Mouse (Mus musculus): ENCODE results near the gene Nup88. TPM values are rescaled to one million over a fixed set of nuclear protein-coding genes. Genes with fewer than 3 reads are reported as not detected.
"Not testable (repeated sequence)": the region's sequence is repeated elsewhere in the genome, so short reads cannot be mapped to it uniquely, and the experiment has no call there.

Nup88 gene
- total RNA-seq, 2 experiments from 2014 or later = 56.0 to 60.3 TPM

DNA sequence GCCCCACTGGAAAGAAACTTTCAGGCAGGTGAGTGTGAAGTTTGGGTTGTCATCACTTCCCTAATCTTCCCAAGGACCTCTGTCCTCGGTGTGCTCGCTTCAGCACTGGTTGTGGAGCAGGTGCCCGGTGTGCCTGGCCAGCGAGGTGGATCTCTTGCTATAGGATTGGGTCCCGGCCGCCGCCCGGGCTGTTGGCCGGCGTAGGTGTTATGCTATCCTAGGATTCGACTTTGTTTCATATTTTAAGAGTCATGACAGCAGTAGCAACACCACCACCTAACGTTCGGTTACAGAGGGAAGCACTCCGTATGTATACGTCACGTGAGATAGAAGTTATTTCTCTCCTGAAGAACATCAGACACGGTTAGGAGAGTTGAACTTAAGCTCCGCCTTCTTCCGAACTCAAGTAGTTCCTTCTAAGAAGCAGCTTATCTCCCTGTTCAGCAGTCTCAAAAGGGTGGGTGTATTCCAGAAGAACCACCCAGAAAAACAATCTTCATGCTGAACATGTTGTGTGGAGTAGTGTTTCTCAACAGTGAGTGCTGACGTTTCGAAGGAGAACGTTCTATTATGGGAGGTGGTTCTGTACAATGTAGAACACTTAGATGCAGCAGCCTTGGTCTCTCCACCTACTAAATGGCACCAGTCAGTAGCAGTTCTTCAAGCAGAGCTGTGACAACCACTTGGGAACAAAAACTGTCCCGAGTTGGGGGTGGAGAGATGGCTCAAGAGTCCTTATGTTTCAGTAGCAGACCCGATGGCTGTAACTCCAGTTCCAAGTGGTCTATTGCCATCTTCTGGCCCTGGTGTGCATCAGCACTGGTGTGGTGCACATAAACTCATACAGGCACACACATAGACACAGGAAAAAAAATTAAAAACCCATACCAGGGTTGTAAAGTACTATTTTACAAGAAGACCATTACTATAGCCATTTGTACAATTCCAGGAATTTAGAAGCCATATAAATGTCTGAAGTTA, 1.1 kb upstream of the Nup88 start:
- no peak for DNase-seq

DNA sequence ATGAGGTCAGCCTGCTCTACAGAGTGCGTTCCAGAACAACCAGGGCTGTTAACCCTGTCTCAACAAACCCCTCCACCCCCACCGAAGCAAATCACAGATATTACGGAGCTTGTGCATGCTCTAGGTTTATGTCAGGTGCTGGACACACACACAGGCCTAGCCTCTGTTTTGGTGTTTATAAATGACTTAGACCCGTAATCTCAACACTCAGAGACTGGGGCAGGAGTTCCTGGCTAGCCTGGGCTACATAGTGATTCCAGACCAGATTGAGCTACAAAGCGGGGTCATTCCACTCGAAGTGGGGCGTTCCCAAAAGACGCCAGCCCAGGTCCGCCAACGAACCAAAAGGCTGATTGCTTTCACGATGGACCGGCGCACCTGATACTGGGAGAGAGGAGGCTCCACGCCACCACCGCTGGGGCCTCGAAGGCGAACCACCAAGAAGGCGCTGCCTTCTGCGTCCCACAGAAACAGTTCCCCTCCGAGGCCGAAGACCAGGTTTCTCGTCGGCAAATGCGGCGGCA, 440 bp downstream of the Nup88 start:
- DNase-seq = peak in 1 of 2 experiments; percentile 45

DNA sequence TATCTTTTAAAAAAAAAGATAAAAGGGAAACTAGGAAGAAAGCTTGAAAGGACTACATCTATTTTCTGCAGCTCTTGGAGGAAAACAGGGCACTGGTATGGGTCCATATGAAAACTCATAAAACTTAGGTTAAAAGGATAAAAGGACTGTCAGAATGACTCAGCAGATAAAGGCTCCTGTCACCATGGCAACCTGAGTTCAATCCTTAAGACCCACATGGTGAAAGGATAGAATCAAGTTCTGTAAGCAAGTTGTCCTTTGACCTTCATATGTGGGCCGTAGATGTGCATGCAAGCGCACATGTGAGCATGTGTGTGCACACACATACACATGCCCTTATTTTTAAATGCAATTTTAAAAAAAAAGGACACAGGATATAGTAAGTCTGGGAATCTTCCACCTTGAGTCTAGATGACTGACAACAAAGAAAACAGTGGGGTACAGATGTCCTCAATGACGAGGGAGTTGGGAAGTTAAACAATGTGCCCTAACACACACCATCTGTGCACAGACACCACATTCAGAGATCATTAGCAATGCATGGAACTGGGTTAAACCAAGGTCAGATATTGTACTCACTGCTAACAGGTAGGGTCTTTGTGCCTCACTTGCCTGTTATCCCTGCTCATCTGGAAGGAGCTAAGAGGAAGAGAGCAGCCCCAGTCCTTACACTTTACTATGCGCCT, 5.4 kb downstream of the Nup88 start:
- peak in 1 of 2 experiments; percentile 20 for DNase-seq

DNA sequence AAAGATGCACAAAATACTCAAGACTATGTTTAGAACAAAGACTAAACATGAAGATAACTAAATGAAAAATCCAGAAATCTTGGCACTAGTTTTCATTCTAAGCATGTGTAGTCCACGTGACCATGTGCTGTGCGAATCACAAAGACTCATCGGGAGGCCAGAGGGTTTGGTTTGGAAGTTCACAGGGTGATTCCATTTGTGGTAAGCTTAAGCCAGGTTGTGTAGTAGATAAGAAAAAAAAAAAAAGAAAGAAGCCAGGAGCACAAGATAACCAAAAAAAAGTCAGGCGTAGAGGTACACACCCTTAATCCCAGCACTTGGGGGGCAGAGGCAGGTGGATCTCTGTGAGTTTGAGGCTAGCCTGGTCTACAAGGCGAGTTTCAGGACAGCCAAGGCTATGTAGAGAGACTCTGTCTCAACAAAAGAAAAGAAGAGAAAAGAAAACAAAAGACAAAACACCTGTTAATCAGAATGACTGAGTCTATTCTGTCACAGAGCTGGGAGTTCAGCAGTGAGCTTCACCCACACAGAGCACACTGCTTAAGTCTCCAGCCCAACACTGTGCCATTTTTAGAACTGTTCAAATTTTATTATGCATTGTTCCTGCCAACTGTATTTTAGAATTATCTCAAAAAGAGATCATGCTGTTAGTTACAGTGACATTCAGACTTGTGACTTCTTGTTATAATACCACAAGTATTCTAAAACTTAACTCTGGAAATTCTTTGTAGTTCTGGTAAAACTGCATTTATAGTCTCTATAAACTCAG, 8.8 kb downstream of the Nup88 start:
- DNase-seq = no peak

DNA sequence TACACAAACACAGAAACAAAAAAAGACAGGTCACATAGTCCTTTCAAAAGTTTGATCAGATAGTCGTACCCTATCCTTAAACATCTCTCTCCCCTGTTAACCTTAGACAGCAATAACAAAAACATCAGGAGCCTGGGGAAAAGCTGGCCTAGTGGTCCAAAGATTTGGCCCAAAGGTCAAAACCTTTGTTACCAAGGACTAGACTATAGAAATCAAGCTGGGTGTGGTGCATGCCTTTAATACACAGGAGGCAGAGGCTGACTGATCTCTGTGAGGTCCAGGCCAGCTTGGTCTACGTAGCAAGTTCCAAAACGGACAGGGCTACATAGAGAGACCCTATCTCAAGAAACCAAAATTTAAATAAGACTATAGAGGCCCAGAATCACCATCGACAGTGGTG, 15.1 kb downstream of the Nup88 start:
- no peak for DNase-seq

DNA sequence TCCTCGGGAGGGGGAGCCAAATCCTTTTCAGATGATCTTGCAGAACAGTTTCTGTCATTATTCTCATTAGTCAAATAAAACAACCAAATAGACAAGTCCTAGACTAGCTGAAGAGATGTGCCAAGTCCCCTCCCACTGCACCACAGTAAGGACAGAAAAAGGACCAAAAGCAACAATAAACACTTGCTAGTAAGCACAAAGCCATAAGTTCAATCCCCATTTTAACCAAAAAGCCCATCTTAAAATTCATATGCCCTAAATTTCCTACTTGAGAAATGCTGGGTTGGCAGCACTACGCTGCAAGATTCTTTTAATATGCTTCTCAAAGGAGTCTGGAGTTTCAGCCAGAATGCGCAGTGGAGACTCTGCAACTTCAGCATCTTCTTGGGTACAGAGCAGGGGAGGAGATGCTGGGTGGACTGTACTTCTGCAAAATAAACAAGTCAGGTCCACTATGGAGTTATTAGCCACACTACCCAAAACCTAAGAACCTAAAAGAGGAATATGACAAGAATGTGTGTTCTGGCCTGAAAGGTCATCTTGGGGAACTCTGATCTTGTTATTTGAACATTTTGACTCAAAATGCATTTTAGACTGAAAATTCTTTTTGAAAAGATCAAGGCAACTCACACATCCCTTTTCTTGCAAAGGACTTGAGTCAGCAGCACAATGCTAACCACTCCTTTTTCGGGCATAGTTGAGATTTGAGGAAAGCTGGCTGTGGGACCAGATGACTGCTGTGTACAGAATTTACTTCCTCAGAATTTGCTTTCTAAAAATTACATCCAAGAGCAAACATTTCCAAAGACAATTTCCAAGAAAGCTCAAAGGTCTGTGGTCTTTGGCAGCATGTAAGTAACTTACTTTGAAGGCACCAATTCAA, 24.6 kb downstream of the Nup88 start:
- DNase-seq = peak; percentile 20 to 25

DNA sequence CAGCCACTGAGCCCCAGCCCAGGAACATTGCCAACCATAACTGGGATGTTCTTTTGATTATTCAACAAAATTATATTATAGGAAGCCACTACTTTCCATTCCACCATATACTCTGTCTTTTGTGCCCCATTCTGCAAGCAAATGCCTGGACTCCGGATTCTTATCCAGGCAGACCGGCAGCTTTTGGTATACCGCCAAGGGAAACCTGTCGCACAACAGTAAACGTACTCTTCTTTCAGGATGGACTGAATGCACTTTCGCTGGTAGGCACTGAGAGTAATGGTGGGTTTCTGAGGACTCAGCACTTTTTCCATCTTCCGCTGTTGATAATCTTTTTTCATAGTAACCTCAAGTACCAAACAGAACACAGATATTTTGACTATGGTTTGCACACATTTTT, 26.1 kb downstream of the Nup88 start:
- no peak for DNase-seq

DNA sequence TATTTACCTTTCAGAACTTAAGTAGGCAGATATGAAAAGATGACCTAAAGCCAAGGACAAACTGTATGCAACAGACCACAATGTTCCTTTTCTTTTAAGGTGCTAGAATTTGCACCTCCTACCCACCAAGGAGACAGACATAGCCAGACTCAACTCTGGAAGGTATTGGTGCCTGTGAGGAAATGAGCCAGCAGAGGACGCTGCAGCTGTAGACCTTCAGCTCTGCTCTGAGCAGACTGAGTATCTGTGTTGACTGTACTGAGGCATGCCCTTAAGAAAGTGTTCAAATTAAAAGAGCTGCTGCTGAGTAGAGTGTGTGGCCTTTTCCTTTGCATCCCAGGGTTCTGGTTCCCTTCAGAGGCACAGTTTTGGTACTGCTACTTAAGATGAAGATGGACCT, 27.2 kb downstream of the Nup88 start:
- no peak for DNase-seq

DNA sequence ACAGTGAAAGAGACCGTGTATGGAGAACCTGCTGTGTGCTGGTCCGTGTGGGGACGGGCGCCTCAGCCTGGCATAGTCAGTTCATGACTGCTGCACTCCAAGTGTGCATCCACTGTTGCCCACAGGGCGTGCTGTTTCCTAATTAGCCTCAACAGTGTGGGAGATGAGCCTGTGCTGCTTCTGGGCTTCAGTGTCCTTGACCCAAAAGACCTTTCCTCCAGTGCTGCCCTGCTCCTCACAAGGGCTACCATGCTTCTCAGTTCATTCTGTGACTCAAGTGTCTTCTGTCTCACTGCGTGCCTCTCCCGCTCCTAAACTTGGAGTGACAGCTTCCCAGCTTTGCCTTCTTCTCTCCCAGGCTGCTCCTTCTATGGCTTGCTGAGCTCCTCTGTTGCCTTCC, 34.5 kb downstream of the Nup88 start:
- DNase-seq = peak; percentile 26 to 43

DNA sequence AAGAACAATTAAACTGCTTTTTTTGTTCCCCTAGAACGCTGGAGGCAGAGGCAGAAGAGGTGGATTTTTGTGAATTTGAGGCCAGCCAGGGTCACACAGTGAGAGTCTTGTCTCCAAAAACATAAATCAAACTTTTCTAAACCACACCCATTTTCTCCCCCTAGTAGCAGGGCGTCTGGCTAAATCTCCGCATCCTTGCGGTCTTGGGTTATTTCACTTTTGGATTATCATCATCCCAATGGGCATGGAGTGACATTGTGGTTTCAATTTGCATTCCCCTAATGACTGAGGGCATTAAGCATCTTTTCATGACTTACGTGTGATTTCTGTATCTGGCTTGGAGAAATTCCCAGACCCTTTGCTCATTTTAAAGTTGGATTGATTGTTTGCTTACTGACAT, 38.3 kb downstream of the Nup88 start:
- DNase-seq = no peak

DNA sequence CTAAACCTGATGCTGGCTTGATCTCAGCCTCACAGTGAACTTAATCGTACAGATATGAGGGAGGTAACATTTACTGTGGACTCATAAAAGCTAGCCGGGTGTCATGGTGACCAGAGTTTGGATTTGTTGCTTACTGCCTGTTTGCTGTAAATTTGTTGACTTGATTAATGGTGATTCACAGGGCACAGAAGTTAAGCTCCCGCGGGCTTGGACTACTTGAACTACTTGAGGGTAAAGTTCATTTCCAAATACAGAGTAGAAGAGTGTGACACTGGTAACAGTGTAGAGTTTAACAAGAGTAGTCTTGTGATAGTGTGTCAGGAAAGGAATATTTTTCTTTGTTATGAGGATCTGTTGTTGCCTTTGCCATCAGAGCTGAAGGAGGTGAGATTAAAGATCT, 50.2 kb downstream of the Nup88 start:
- DNase-seq = no peak

DNA sequence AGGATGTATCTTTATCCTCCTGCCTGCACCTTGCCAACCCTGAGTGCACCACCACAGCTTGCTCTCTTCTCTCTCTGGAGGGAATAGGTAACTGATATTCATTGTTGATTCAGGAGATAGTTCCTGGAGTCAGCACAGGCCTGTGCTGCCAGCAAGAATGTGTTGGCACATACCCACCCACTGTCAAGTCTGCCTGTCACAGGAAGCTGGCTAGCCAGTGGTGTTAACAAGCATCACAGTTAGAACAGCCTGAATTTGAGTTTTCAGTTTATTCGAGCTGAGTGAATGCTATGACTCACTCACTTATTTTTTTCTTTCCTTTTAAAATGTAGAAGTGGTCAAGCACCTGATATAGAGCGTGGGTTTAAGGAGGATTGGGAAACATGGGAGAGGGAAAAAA, 51.9 kb downstream of the Nup88 start:
- DNase-seq = peak in 1 of 2 experiments; percentile 20

DNA sequence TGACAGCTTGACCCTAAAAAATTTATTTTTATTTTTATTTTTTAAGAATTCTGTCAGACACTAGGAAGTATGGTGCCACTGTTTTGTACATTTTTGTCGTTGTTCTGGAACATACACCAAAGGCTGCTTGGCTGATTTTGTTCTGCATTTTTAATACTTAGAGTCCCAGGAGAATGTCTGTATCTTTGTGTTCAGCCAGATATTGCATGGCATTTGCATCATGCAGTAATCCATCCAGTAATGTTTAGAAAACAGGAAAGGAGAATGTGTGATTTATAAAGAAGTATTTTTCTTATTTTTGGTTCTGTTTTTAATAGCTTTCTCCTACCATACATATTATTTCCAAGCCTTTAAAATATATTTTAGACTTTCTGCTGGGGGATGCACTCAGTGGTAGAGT, 57.9 kb downstream of the Nup88 start:
- DNase-seq = no peak

DNA sequence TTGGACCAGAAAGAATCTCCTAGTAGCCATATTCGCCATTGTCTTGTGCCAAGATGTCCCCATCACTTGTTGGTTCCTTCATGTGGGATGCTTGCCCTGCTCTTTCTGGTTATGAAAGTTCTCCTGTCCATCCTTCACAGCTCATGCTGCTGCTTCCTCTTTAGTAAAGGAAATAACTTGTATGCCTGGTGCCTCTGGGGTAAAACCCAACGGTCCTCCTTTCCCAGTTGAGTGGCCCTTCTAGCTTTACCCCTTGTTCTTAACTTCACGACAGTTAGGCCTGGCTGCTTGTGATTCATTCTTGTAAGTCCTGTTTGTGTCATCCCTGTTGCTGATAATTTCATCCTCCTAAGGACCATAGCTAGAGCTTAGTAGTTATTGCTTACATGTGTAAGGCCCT, 58.5 kb downstream of the Nup88 start:
- no peak for DNase-seq

DNA sequence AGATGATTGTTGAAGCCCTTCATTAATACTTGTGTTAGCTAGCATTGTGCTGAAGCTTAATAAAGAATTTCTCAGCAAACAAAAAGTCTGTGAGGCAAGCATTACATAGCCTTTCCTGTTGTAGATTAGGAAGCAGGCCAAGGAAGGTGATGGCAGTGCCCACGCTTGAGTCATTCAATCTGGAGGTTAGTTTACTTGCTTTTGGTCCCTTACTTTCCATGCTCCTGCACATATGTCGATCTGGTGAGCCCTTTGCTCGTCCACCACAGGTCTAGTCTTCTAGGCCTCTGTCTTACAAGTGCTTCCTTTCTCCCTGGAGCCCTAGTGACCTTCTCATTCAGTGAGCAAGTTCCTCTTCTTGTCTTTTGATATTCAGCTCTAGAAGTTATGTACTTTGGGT, 63.1 kb downstream of the Nup88 start:
- DNase-seq = peak in 1 of 2 experiments; percentile 23

DNA sequence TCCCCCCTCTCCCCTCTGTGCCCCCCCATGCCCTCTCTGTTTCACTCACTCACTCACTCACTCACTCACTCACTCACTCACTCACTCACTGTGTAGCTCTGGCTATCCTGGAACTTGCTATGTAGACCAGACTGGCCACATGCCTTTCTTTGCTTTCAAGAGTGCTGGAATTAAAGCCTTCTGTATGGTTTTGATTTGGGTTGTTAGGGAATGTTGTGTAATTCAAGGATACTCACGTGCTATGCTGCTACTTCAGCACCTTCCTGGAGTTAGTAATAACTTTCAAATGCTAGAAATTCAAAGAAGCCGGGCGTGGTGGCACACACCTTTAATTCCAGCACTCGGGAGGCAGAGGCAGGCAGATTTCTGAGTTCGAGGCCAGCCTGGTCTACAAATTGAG, 71.6 kb downstream of the Nup88 start:
- DNase-seq = not testable (repeated sequence)

DNA sequence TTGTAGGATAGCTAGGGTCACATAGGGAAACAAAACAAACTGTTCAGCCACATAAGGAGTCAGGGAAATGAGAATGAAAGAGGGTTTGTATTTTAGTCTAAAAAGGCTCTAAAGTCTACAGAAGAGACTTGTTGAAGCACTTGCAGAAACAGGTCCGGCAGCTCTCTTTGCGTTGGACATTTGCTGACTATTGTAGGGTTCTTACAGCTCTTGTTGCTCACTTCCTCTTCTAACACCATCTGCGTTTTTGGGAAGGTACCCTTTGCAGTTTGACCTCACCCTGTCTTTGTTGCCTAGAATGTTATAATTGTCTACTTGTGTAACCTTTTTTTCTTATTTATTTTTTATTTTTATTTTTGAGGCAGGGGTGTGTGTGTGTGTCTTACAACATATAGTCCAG, 72.1 kb downstream of the Nup88 start:
- DNase-seq = no peak
